Mouse (Mus musculus) kidney, embryonic 15.5 days (tissue): Measurements from ENCODE around the gene Vps26c. TPM values are rescaled to one million over a fixed set of nuclear protein-coding genes. Genes with fewer than 3 reads are reported as not detected.
A peak's percentile ranks its signal among the peaks of the same experiment; 100 is the strongest.
"Not testable (repeated sequence)": the region's sequence is repeated elsewhere in the genome, so short reads cannot be mapped to it uniquely, and the experiment has no call there.

ENCODE experiments used
- ATAC-seq: fragments of 200-750 bp; cut with Nextera tagmentation; replicated peaks from 2 replicates; pipeline ENCODE4 v1.8.0; 2017; ENCODE audit warnings: moderate TSS enrichment; ENCODE audit not compliant: low FRiP score
- H3K27ac ChIP-seq: fragments of 300-500 bp; sonication (generic); 2 replicates; pipeline ENCODE4 v1.5.1; 2015; ENCODE audit warnings: mild to moderate bottlenecking, inconsistent platforms
- H3K27me3 ChIP-seq: fragments of 300-500 bp; sonication (generic); 2 replicates; pipeline ENCODE4 v1.6.1; 2015; ENCODE audit warnings: inconsistent platforms
- H3K36me3 ChIP-seq: fragments of 300-500 bp; sonication (generic); 2 replicates; pipeline ENCODE4 v1.6.1; 2015; ENCODE audit warnings: inconsistent platforms
- H3K4me1 ChIP-seq: fragments of 300-500 bp; sonication (generic); 2 replicates; pipeline ENCODE4 v1.6.1; 2015; ENCODE audit warnings: inconsistent platforms
- H3K4me2 ChIP-seq: fragments of 300-500 bp; sonication (generic); 2 replicates; pipeline ENCODE4 v1.6.1; 2015; ENCODE audit warnings: moderate library complexity, mild to moderate bottlenecking, inconsistent platforms
- H3K4me3 ChIP-seq: fragments of 300-500 bp; sonication (generic); replicated peaks from 2 replicates; pipeline ENCODE4 v1.5.1; 2015; ENCODE audit warnings: mild to moderate bottlenecking, inconsistent platforms
- H3K9ac ChIP-seq: fragments of 300-500 bp; sonication (generic); 2 replicates; pipeline ENCODE4 v1.6.1; 2015; ENCODE audit warnings: mild to moderate bottlenecking, inconsistent platforms
- H3K9me3 ChIP-seq: fragments of 300-500 bp; sonication (generic); replicated peaks from 2 replicates; pipeline ENCODE4 v1.6.1; 2016; ENCODE audit warnings: inconsistent platforms
- WGBS: fragments of 180-500 bp; shearing (Covaris S2); methylation state at CpG from one replicate; pipeline ENCODE4 v1.1.7; 2015; ENCODE audit warnings: mixed read lengths; 5-methylcytosine and 5-hydroxymethylcytosine counted together
- polyA plus RNA-seq: library from polyadenylated mRNA; unstranded; fragments of >200 nt; fragmentation: Nextera tagmentation; extraction: Ambion mirVana; gene quantifications from 2 replicates; pipeline ENCODE4 v1.2.1, GENCODE M21; 2015

The Vps26c gene
- polyA plus RNA-seq, 1 experiment from 2014 or later, result 59.3 TPM

DNA sequence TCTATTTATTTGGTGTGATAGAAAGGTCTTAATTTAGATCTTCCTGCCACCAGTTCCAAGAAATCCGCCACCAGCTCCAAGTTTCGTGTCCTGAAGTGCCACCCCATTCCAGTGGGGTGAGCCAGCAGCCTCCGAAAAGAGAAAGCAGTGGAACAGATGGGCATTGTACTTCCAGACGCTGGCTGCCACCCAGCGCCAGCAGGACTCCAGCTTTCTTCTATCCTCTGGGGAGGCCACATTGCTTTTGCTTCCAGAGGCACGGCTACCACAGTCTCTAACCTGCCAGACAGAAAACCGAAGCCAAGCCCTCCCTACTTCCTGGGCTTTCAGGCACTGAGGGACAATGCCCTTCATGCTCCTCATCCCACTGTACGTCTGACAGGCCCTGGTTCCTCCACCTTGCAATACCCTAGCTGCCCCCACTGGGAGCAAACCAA is 54.1 kb downstream of the Vps26c start:
- Histone ChIP-seq H3K4me3 (no peak overlapping the region), H3K9ac (no peak overlapping the region), H3K9me3 (no peaks in the 10 kb centered on the region), H3K4me2 (no peak overlapping the region), H3K36me3 (peaks cover 51% of the 10 kb centered on the region), H3K4me1 (no peaks in the 10 kb centered on the region), H3K27ac (no peak overlapping the region), H3K27me3 (no peaks in the 10 kb centered on the region)
- 80% methylated on average over 8 of the region's 8 CpGs for WGBS
- no peak for ATAC-seq

DNA sequence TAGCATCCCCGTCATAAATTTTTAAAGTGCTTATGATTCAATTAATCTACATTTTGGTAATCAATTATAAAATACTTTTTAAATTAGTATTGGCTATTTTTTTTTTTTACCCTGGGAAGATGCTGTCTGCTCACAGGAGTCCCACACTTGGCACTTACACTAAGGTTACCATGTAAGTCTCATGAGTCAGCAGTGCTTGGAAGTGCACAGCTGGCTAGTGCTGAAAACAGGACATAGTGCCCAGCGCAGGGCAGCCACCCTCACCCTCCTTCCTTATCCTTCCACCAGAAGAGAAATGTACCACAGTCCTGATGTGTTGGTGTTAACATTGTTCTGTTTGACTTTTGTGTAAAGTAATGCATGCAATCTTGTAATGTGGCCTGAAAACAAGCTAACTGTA is 58.2 kb downstream of the Vps26c start:
- no peak overlapping the region for H3K9ac ChIP-seq
- H3K9me3 ChIP-seq, result no peaks in the 10 kb centered on the region
- H3K27ac ChIP-seq, result no peak overlapping the region
- no peak for ATAC-seq
- no peaks in the 10 kb centered on the region for H3K4me1 ChIP-seq
- no peak overlapping the region for H3K4me3 ChIP-seq
- no peak overlapping the region for H3K4me2 ChIP-seq
- H3K27me3 ChIP-seq, result no peaks in the 10 kb centered on the region
- peaks cover 90% of the 10 kb centered on the region for H3K36me3 ChIP-seq
- WGBS, result 97% methylated on average over 2 of the region's 2 CpGs

DNA sequence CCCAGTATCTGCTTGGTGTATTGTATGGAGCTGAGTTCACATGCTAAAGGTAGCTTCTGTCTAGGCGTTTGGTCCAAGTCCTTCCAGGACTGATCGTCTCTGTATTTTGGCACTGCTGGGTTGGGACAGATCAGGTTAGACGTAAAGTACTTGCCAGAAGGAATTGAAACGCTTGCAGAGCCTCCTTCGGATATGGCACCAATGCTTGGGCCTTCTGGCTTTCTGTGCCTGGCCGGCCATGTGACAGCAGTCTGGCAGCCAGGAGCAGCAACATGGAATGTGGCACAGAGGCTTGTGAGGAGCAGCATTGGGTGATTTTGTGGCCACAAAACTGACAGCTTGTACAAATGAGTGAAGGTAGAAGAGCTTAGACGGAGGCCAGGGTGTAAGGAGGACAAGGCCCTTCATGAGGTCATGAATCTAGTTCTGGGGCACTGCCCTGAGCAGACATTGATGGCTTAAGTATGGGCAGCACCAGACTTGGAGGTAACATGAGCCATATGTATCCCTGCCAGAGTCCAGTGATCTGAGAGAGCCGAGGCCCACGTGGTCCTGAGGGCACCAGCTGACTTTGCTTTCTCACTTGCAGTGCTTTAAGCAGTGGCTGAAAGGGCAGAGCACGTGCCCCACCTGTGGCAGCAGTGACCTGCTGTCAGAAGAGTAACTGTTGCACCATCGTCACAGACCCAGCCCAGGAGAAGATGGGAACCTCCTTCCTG is 59.1 kb downstream of the Vps26c start:
- peaks cover 95% of the 10 kb centered on the region for H3K36me3 ChIP-seq
- no peak overlapping the region for H3K27ac ChIP-seq
- H3K4me1 ChIP-seq, result no peaks in the 10 kb centered on the region
- peak; percentile 90 for ATAC-seq
- H3K27me3 ChIP-seq, result no peaks in the 10 kb centered on the region
- no peaks in the 10 kb centered on the region for H3K9me3 ChIP-seq
- no peak overlapping the region for H3K4me2 ChIP-seq
- no peak overlapping the region for H3K4me3 ChIP-seq
- 47% methylated on average over 11 of the region's 11 CpGs for WGBS
- H3K9ac ChIP-seq, result no peak overlapping the region

DNA sequence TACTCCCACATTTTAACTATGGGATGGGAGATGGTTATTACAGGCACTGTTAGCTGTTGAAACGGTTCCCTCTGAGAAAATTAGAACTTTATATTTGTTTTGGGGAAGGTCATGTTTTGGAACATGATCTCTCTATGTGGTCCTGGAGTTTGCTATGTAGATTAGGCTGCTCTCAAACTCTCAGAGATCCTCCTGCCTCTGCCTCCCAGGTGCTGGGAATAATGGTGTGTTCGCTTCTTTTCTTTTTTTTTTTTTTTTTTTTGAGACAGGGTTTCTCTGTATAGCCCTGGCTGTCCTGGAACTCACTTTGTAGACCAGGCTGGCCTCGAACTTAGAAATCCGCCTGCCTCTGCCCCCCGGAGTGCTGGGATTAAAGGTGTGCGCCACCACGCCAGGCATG is 60.3 kb downstream of the Vps26c start:
- not testable (repeated sequence) for ATAC-seq, H3K4me2 ChIP-seq, H3K4me3 ChIP-seq, H3K4me1 ChIP-seq, H3K9me3 ChIP-seq, H3K27me3 ChIP-seq, H3K27ac ChIP-seq, H3K9ac ChIP-seq
- WGBS, result 91% methylated on average over 7 of the region's 7 CpGs
- peaks cover 97% of the 10 kb centered on the region for H3K36me3 ChIP-seq

DNA sequence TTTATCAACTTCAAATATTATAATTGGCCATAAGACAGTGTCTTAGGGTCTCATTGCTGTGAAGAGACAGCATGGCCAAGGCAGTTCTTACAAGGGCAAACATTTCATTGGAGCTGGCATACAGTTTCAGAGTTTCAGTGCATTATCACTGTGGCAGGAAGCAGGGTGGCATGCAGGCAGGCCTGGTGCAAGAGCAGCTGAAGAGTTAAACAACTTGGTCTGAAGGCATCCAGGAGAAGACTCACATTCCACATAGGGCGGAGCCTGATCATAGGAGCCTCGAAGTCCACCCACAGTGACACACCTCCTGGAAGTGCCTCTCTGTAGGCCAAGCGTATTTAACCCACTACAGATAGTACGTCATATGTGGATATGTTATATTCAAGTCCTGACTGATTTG is 60.7 kb downstream of the Vps26c start:
- no peaks in the 10 kb centered on the region for H3K4me1 ChIP-seq
- no peak overlapping the region for H3K4me3 ChIP-seq
- no peak overlapping the region for H3K4me2 ChIP-seq
- no peak for ATAC-seq
- no peak overlapping the region for H3K9ac ChIP-seq
- H3K27ac ChIP-seq, result no peak overlapping the region
- no peaks in the 10 kb centered on the region for H3K27me3 ChIP-seq
- WGBS, result 82% methylated on average over 4 of the region's 4 CpGs
- peaks cover 99% of the 10 kb centered on the region for H3K36me3 ChIP-seq
- no peaks in the 10 kb centered on the region for H3K9me3 ChIP-seq

DNA sequence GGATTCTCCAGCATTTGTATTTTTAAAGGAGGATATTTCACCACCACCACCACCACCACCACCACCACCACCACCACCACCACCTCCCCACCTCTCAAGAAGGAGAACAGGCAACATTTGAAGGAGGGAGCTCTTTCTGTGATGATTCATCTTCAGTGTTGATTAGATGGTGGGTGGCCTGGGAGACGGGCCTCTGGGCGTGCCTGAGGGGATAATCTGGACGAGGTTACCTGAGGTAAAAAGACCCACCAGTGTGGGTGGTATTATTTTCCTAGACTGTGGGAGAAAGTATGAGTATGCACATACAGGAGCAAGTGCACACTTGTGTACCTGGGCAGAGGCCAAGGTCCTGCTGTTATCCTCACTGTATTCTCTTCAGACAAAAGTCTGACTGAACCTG is 62.6 kb downstream of the Vps26c start:
- Histone ChIP-seq H3K27me3 (no peaks in the 10 kb centered on the region), H3K4me3 (no peak overlapping the region), H3K27ac (no peak overlapping the region), H3K9me3 (no peaks in the 10 kb centered on the region), H3K4me1 (no peaks in the 10 kb centered on the region), H3K9ac (no peak overlapping the region), H3K4me2 (no peak overlapping the region), H3K36me3 (peaks cover 100% of the 10 kb centered on the region)
- ATAC-seq, result no peak
- WGBS, result 94% methylated on average over 3 of the region's 3 CpGs

DNA sequence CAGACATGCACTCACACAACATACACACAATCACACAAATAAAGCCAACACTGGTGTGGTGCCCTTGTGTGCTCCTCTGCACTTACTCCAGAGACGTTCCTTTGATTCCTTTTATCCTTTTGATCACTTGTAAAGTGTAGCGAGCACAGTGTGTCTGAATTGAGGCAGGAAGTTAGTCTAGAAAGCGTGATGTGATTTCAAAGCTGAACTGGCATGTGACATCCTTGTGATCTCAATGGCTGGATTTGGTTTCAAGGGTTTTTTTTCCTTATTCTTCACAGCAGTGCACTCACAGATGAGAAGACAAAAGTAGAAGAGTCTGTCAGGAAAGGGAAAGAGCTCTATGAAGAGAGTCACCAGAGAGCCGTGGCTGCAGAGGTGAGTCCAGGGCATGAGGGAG is 72.5 kb downstream of the Vps26c start:
- Histone ChIP-seq H3K36me3 (peaks cover 96% of the 10 kb centered on the region), H3K27me3 (no peaks in the 10 kb centered on the region), H3K9ac (no peak overlapping the region), H3K27ac (no peak overlapping the region), H3K4me2 (no peak overlapping the region), H3K9me3 (no peaks in the 10 kb centered on the region), H3K4me1 (peaks cover 19% of the 10 kb centered on the region), H3K4me3 (no peak overlapping the region)
- ATAC-seq, result no peak
- WGBS, result 62% methylated on average over 4 of the region's 4 CpGs

DNA sequence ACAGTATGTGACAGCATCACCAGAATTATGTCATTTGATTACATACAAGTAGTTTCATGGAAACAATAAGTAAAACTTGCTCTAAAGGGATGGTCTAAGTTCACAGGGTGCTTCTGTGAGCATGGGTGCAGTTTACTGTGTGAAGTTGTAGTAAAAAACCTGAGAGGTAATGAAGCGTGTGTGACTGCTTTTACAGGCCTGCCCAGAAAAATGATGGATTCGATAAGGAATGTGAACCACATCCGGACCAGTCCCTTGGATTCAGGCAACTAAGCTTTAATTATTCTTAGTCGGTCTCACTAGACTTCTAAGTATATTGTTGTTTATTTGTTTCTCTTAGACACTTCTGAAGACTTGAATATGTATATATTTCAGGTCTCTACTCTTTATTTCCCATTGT is 73.9 kb downstream of the Vps26c start:
- peak overlapping the region; percentile 55 for H3K27ac ChIP-seq
- 51% methylated on average over 4 of the region's 4 CpGs for WGBS
- H3K36me3 ChIP-seq, result peaks cover 96% of the 10 kb centered on the region
- H3K4me3 ChIP-seq, result no peak overlapping the region
- H3K27me3 ChIP-seq, result no peaks in the 10 kb centered on the region
- no peaks in the 10 kb centered on the region for H3K9me3 ChIP-seq
- ATAC-seq, result no peak
- no peak overlapping the region for H3K4me2 ChIP-seq
- H3K9ac ChIP-seq, result no peak overlapping the region
- H3K4me1 ChIP-seq, result peaks cover 19% of the 10 kb centered on the region

DNA sequence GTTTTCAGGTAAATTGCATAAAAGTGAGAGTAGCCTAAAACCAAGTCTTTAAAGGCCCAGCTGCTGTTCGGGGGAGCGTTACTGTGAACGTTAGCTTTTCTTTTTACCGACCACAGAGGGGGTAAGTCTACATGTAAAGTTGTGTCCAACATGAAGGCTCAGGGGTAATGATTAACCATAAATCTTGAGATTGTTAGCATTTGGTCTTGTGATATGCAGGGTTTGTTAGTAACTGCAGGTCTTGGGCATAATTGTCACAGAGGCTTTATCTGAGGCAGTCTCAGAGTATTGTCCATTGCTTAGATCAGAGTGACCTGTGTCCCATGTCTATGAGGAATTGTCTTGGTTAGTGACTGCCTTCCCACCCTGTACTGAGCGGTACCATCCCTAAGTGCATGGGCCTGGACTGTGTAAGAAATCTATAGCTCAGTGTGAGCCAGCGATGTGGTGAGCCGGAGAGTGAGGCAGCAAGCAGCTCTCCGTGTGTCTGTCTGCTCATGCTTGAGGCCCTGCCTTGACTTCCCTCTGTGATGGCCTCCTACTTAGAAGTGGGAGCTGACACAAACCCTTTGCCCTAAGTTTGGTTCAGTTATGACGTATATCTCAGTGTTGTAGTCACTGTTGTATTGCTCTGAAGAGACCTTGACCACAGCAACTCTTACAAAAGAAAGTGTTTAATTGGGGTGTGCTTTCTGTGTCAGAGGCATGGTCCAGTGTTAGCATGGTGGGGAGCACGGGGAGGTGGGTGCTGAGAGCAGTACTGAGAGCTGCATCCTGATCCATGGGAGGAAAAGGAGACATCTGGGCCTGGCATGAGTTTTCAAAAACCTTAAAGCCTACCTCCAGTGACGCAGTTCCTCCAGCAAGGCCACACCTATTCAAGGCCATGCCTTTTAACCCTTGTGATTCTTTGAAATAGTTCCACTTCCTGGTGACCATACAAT is 74.8 kb downstream of the Vps26c start:
- ATAC-seq, result 0 out of 2 replicates have a peak, but pooled peaks have one; percentile 36
- peak overlapping the region; percentile 55 for H3K27ac ChIP-seq
- 76% methylated on average over 11 of the region's 11 CpGs for WGBS

DNA sequence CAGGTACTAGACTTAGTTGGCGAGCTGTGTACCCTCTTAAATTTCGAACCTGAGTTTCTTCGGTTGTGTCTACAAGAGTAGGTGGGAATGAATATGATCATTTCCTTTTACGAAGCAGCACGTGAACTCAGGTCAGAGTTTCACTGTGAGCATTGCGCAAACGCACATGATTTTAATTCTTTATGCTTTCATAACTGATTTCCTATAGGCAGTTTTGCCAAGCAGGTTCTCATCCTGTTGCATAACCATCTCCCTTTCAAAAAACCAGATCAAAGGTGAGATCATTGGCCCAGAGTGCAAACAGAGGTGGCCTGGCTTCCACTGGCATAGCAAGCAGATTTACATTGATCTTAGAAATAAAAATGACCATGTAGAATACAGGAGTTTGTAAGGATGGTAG is 77.0 kb downstream of the Vps26c start:
- WGBS, result 94% methylated on average over 7 of the region's 7 CpGs
- peaks cover 91% of the 10 kb centered on the region for H3K36me3 ChIP-seq

More for the DNA sequence above, 74.8 kb downstream of the Vps26c start:
- no peaks in the 10 kb centered on the region for H3K27me3 ChIP-seq
- H3K4me2 ChIP-seq, result no peak overlapping the region
- peaks cover 19% of the 10 kb centered on the region for H3K4me1 ChIP-seq
- no peak overlapping the region for H3K4me3 ChIP-seq
- no peaks in the 10 kb centered on the region for H3K9me3 ChIP-seq
- no peak overlapping the region for H3K9ac ChIP-seq
- peaks cover 96% of the 10 kb centered on the region for H3K36me3 ChIP-seq

DNA sequence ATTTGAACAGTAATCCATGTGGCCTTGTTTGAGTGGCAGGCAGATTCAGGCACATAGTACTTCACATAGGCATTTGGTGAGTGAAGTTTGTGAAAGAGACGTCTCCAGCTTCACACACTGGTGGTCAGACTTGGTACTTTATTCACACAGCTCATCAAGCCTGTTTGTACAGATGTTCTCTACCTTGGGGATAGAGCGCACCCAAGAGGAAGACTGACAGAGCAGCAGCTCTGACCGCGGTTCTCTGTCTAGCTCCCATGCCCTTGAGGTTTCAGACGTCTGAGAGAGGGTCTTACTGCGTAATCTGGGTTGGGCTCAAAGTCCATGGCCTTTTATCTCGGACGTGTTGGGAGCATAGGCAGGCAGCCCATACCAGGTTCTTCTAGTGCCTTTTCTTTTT is 77.5 kb downstream of the Vps26c start:
- Histone ChIP-seq H3K9me3 (no peaks in the 10 kb centered on the region), H3K4me2 (no peak overlapping the region), H3K4me1 (peaks cover 19% of the 10 kb centered on the region), H3K9ac (no peak overlapping the region), H3K27ac (no peak overlapping the region), H3K4me3 (no peak overlapping the region), H3K27me3 (no peaks in the 10 kb centered on the region), H3K36me3 (peaks cover 89% of the 10 kb centered on the region)
- 82% methylated on average over 8 of the region's 8 CpGs for WGBS
- ATAC-seq, result no peak

More for the DNA sequence above, 77.0 kb downstream of the Vps26c start:
- no peak for ATAC-seq
- Histone ChIP-seq H3K9me3 (no peaks in the 10 kb centered on the region), H3K27me3 (no peaks in the 10 kb centered on the region), H3K4me2 (no peak overlapping the region), H3K4me3 (no peak overlapping the region), H3K9ac (no peak overlapping the region), H3K27ac (no peak overlapping the region), H3K4me1 (peaks cover 19% of the 10 kb centered on the region)
